Mouse (Mus musculus) heart, postnatal 4 days (tissue): ENCODE results near the gene Lzic. TPM values are rescaled to one million over a fixed set of nuclear protein-coding genes. Genes with fewer than 3 reads are reported as not detected.

Experiments used
- DNase-seq: peaks from one replicate; pipeline ENCODE4 v3.0.0; 2021
- total RNA-seq, 2 experiments: library from RNA; stranded (reverse); gene quantifications; 2 replicates each; pipeline ENCODE4 v1.2.3; 2021

The Lzic gene
- total RNA-seq, 2 experiments from 2014 or later, result 43.4 to 46.8 TPM

DNA sequence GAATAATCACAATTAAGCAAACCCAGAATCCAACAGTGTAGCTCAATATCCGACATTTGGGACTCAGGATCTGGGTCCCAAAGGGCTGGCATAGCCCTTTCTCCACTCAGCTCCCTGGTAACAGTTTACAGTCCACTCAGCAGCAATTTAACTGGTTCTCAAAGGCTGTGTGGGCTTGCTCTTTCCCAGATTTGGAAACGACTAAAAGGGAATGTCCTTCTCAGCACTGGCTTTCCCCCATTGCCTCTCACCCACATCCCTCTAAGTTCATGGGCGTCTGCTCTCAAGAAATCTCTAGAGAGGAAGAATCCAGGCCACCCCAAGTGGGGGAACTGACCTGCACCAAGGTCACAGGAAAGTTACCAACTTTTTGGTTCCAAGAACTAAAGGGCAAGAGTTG, 463 bp upstream of the Lzic start:
- DNase-seq, result no peak

- peak; percentile 24 for DNase-seq
Observed at GRCm38 (mm10) chr4:149485825-149486206, 787 bp downstream of the Lzic start.

DNA sequence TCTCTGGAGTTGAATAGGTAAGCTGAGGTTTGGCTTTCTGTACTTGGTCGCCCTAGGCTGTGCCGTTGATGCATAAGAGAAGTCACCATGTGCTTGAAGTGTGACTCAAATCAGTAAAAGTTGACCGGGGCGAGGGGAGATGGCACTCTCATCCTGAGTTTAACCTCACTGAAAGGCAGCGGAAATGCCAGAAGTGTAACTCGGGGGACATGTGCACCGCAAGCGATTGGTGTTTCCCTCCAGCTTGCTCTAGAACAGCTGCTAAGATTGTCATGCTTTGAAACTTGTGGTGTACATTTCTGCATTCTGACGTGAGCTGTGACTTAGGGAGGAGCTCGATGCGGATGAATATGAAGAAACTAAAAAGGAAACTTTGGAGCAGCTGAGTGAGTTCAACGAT, 2.7 kb downstream of the Lzic start:
- DNase-seq, result no peak

GRCm38 (mm10) chr4:149489415-149490240, 4.6 kb downstream of the Lzic start:
- DNase-seq, result peak; percentile 62

DNA sequence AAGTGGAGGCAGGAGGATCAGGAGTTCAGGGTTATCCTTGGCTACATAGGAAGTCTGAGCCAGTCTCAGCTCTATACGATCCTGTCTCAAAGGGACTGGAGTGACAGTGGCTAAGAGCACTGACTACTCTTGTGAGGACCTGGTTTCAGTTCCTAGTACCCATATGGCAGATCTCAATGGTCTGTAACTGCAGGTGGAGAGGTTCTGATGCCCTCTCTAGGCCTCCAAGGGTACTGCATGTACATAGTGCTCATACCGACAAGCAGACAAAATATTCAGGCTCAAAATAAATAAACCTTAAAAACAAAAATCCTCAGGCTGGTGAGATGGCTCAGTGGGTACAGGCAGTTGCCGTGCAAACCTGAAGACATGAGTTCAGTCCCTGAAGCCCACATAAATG, 6.1 kb downstream of the Lzic start:
- DNase-seq, result no peak

DNA sequence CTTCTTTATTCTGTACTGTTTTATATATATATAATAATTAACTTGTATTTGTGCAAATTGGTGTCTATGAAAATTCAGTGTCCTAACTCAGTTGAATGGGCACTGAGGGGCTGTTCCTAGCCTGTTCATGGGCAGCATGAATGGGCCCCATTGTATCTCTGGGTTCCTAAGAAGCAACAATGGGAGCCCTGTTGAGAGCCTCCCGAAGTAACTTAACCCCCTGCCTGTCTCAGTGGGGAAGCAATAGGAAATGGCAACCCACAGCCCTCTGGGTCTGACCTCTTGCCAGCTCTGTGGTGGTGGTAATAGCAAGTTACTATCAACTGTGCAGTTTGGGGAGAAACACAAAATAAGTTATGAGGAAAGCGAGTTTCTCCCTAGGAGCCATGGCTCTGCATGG, 11.6 kb downstream of the Lzic start:
- no peak for DNase-seq

DNA sequence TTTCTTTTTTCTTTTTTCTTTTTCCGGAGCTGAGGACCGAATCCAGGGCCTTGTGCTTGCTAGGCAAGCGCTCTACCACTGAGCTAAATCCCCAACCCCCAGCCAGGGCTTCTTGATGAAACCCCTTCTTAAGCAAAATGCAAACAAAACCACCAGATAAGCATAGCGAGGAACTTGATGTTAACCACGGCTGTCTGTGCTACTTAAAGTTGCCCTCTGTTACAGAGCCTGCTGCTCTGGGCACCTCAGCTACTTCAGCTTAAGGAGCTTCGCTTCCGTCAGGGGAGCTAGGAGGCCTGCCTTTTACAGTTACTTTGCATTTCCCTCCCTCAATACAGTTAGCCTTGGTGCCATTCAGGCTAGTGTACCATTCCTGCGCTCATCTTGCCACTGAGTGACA, 13.9 kb downstream of the Lzic start:
- no peak for DNase-seq

DNA sequence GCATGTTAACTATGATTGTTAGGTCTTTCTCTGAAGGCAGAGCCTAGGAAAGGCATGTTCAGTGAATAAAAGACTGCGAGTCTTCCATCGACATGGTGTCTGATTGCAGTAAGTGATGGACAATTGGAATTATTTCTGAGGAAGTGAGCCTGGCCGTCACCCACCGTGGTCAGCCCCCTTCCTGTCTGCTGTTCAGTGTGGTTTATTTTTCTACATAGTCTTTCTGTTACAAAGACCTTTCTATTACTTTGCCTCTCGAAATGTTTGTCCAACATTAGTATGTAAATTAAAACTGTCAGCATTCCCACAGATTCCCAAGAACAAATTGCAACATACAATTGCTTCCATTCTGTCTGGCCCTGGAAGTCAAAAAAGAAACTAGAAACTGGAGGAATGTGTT, 14.8 kb downstream of the Lzic start:
- no peak for DNase-seq

GRCm38 (mm10) chr4:149504363-149504762, 19.3 kb downstream of the Lzic start:
- no peak for DNase-seq

DNA sequence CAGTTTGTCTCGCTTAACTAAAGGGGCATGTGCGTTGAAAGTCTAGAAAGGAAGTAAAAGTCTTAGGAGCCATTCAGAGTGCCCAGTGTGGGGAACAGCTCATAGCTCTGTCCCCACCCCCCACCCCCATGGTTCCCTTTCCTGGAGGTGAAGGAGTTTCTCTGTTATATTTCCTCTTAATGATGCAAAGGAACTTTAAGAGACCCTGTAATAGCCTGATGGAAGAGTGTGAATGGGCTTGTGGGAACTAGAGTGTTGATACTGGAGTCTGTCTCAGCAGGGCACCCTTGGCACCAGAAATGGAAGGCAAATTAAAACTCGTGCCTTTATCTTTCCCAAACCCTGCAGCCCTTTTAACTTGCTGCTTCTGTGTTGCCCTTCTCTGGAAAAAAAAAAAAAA, 19.8 kb downstream of the Lzic start:
- no peak for DNase-seq

DNA sequence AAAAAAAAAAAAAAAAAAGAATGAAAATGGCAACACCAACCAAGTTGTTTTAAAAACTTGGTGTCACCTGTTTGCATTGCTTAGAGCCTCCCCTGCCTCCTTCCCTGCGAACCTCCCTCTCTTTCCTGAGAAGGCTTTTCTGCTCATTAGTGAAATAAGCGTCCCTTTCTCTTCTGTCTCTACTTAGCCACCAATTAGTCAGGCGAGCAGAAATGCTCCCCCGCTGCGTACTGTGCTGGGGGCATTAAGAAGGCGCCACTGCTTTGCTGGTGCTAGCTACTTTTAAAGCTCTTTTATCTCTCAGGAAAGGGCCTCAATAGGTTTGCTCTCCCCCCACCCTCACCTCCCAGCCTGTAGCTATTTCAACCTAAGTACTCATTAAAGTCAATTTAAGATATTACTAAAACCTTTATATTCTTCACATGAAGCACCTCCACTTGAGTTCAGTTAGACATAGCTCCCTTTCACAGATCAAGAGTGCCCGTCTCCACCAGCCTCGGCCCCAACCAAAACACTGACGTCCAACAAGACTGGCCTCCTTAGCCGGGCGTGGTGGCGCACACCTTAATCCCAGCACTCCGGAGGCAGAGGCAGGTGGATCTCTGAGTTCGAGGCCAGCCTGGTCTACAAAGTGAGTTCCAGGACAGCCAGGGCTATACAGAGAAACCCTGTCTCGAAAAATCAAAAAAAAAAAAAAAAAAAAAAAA, 20.4 kb downstream of the Lzic start:
- no peak for DNase-seq

DNA sequence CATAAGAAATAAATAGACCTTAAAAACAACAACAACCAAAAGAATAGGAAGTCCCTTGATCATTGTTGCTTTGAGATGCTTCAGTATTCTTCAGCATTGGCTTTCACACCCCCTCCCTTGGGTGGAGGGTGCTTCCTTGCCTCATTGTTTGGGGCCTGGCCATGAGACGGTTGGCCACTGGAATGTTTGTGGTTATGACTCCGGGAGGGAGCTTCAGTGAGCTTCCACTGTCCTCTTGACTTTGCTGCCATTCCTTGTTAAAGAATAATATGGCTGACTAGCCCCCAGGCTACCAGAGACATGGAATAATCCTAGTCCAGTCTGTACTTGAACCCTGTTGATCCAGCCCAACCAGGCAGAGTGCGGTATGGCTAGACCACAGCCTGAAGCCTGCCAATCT, 21.9 kb downstream of the Lzic start:
- no peak for DNase-seq

- no peak for DNase-seq
Observed at GRCm38 (mm10) chr4:149511221-149511646, 26.2 kb downstream of the Lzic start.

GRCm38 (mm10) chr4:149512072-149512471, 27.0 kb downstream of the Lzic start:
- no peak for DNase-seq

- DNase-seq, result no peak
Observed at GRCm38 (mm10) chr4:149515706-149516105, 30.7 kb downstream of the Lzic start.

DNA sequence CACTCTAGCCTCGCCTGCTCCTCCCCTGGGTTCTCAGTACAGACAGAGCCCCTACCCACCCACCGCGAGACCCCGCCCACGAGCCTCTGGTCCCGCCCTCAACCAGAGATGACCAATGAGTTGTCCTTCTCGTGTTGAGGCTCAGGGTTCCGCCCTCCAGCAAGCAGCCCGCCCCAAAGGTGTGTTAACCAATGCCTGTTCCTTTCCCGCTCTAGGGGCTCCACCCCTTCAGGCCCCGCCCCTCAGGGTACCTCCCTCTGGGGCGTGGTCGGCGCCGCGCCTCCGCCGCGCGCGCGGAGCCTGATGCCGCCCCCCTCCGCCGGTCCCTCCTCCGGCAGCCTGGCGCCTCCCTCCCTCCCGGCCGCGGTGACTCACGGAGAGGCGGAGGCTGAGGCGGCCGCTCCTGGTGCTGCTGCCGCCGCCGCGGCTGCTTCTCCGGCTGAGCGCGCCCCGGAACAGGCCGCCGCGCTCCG, 32.9 kb downstream of the Lzic start, which contains the start of gene Ctnnbip1:
TSS of gene Ctnnbip1 (plus strand) at position 369 of the 473 bp plus-strand sequence.
- DNase-seq, result peak; percentile 98

- DNase-seq, result no peak
Observed at GRCm38 (mm10) chr4:149518351-149519220, 33.6 kb downstream of the Lzic start.

DNA sequence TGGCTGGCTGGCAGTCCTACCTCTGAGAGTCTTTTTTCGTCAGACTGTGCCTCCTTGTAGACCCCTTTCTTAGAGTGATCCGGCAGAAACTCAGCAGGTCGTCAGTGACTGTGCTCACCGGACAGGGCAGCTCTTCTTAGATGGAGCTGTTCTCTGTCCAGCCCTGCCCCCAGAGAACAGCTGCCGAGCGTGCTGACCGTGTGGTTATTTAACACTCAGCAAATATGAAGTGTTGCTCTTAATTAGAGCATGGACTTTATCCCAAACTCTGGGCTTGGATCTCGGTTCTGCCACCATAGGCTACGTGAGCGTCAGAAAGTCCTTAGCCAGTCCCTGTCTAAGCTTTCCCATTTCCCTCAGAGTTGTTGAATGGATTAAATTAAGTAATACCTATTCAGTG, 36.2 kb downstream of the Lzic start:
- no peak for DNase-seq

DNA sequence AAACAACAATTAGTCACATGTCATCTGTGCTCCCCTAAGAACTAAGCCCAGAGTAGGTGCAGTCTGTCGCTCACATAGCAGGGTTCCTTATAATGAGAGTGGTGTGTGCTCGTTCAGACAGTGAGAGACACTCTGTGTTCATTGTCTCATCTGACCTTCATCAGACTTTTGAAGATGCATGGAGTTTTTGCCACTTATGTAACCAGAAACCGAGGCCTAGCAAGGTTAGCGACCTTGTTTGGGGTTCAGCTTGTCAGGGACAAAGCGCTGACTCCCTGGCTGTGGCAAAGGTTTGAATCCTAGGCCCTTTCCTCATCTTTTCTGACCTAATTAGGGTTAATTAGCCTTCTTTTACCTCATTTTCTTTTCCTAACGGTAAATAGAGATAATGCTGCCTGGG, 38.9 kb downstream of the Lzic start:
- no peak for DNase-seq

GRCm38 (mm10) chr4:149525170-149525569, 40.1 kb downstream of the Lzic start:
- DNase-seq, result no peak

DNA sequence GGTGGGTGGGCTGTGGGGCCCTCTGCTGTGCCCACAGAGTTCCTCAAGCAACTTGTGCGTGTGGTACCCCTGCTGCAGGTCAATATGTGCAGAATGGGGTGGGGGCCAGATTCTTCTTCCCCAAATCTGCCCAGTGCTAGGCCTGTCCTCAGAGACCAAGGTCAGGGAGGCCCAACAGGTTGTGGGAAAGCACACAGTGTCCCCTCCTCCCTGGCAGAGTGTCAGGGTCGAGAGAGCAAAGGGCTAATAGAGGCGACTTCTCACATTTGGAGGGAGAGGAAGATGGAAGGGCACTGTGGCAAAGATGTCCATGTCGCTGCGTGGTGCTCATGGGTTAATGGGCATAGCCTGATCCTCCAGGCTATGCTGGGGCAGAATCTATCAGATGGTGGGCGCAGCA, 40.8 kb downstream of the Lzic start:
- DNase-seq, result no peak

DNA sequence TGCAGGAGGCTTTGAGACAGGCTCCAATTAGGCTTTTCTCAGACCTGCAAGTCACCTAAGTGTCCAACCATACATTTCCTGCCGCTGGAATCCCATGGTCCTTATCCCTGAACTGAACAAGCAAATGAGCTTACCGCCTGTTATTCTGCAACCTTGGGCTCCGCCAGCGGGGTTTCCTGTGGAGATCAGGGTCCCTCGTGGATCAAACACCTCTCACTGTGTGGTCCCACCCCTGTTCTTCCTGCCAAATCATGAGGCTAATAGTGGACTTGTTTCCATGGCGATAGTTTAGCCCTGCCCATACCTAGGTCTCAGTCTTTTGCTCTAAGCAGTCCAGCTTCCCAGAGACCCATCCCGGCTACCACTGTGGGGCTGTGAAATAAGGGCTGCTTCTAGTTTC, 41.3 kb downstream of the Lzic start:
- DNase-seq, result peak; percentile 64
